Mouse (Mus musculus) embryonic facial prominence, embryonic 11.5 days (tissue): ENCODE measurements at regions not wholly inside any gene's neighbourhood (a gene's known extent, or its start where the extent isn't known, plus 50 kb on each side); places are given as distances from the start of the nearest gene placed in this dataset.

Experiments
- ATAC-seq: fragments of 200-750 bp; cut with Nextera tagmentation; replicated peaks from 2 replicates; pipeline ENCODE4 v1.8.0; 2017; ENCODE audit warnings: low read depth; ENCODE audit not compliant: insufficient number of reproducible peaks, low FRiP score, low TSS enrichment
- DNase-seq: peaks from one replicate; pipeline ENCODE4 v3.0.0-alpha.2; 2015; ENCODE audit warnings: low spot score
- H3K27ac ChIP-seq: fragments of 300-500 bp; sonication (generic); replicated peaks from 2 replicates; pipeline ENCODE4 v1.5.1; 2014; ENCODE audit warnings: mild to moderate bottlenecking, low read depth, low read length, control low read depth
- H3K27me3 ChIP-seq: fragments of 300-500 bp; sonication (generic); 2 replicates; pipeline ENCODE4 v1.6.1; 2014; ENCODE audit warnings: mild to moderate bottlenecking, low read length, moderate library complexity, mixed read lengths; ENCODE audit not compliant: control insufficient read depth, insufficient read depth
- H3K36me3 ChIP-seq: fragments of 300-500 bp; sonication (generic); replicated peaks from 2 replicates; pipeline ENCODE4 v1.6.1; 2014; ENCODE audit warnings: low read depth, mild to moderate bottlenecking, low read length, moderate library complexity, mixed read lengths; ENCODE audit not compliant: control insufficient read depth, insufficient read depth
- H3K4me1 ChIP-seq: fragments of 300-500 bp; sonication (generic); 2 replicates; pipeline ENCODE4 v1.6.1; 2014; ENCODE audit warnings: low read length, mixed read lengths; ENCODE audit not compliant: control insufficient read depth, insufficient read depth
- H3K4me2 ChIP-seq: fragments of 300-500 bp; sonication (generic); 2 replicates; pipeline ENCODE4 v1.6.1; 2014; ENCODE audit warnings: low read depth, mild to moderate bottlenecking, control low read depth, low read length, moderate library complexity
- H3K4me3 ChIP-seq: fragments of 300-500 bp; sonication (generic); 2 replicates; pipeline ENCODE4 v1.5.1; 2014; ENCODE audit warnings: low read depth, low read length, control low read depth
- H3K9ac ChIP-seq: fragments of 300-500 bp; sonication (generic); replicated peaks from 2 replicates; pipeline ENCODE4 v1.6.1; 2014; ENCODE audit warnings: mild to moderate bottlenecking, control low read depth, low read length
- H3K9me3 ChIP-seq: fragments of 300-500 bp; sonication (generic); replicated peaks from 2 replicates; pipeline ENCODE4 v1.6.1; 2016; ENCODE audit warnings: mild to moderate bottlenecking, low read length, inconsistent platforms, mixed read lengths; ENCODE audit not compliant: control insufficient read depth
- WGBS: fragments of 180-500 bp; shearing (Covaris S2); extraction: QIAGEN DNeasy Blood & Tissue Kit; methylation state at CpG from one replicate; pipeline ENCODE4 v1.1.7; 2014; 5-methylcytosine and 5-hydroxymethylcytosine counted together

GRCm38 (mm10) chr8:107719656-107720055 lies 131.4 kb upstream of the Psmd7 start:
- Histone ChIP-seq H3K4me3 (no peak overlapping the region), H3K36me3 (no peaks in the 10 kb centered on the region), H3K4me1 (no peaks in the 10 kb centered on the region), H3K9me3 (no peaks in the 10 kb centered on the region), H3K4me2 (no peak overlapping the region), H3K27ac (no peak overlapping the region), H3K9ac (no peak overlapping the region), H3K27me3 (no peaks in the 10 kb centered on the region)
- WGBS, result 62% methylated on average over 3 of the region's 3 CpGs
- ATAC-seq (no peak), DNase-seq (no peak)

DNA sequence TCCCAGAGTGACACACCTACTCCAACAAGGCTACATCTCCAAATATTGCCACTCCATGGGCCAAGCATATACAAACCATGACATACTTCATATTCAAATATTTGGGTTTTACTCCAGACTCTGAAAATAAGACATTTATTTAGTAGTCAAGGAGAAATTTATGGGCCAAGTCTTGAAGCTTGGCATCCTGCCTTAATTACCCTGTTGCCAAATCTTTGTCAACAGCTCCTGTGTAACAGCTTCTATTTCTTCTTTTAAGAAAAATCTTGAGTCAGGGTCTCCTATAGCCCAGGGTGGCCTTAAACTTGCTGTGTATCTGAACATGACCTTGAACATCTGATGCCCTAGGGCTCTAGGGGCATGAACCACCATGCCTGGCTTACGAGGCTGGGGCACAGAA lies 138.5 kb upstream of the Psmd7 start:
- H3K4me1 ChIP-seq, result no peaks in the 10 kb centered on the region
- no peak overlapping the region for H3K4me2 ChIP-seq
- H3K36me3 ChIP-seq, result no peaks in the 10 kb centered on the region
- 85% methylated on average over 1 of the region's 1 CpGs for WGBS
- no peak overlapping the region for H3K9ac ChIP-seq
- no peak overlapping the region for H3K27ac ChIP-seq
- ATAC-seq (no peak), DNase-seq (no peak)
- H3K9me3 ChIP-seq, result no peaks in the 10 kb centered on the region
- no peaks in the 10 kb centered on the region for H3K27me3 ChIP-seq
- no peak overlapping the region for H3K4me3 ChIP-seq

DNA sequence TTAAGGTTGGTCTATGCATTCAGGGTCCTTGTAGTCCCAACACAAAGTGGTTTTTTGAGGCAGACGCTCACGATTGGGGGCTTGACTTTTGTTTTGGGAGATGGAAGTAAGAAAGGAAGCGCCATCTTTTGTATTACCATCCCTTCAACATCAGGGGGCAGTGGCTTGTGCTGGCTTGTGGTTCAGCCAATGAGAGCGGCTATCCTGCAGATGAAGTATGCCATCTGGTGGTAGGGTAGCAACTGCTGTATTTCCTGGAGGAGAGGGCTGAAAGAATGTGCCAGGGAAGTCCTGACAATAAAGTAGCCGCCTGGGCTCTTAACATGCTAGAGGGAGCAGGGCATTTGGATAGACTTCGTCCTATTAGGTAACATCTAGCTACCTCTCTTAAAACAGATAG lies 139.0 kb upstream of the Psmd7 start:
- H3K4me2 ChIP-seq, result no peak overlapping the region

DNA sequence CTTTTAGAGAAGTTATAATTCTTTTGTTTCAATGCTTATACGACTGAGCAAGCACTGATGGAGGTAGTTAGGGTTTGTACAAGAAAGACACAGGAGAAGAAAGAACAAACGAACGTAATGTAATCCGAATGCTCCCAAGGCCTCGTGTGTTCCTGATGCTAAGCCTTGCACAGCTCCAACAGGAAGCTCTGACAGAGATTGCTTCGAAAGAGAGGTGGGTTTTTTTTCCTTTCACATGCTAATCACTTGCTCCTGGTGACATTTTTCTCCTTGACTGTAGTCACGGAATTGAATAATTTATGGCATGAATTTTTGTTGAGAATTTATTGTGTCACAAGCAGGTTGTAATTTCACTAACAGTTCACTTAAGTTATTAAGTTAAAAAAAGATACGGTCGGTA lies 150.8 kb upstream of the Psmd7 start:
- no peak overlapping the region for H3K27ac ChIP-seq
- H3K4me2 ChIP-seq, result no peak overlapping the region
- H3K9ac ChIP-seq, result no peak overlapping the region
- no peaks in the 10 kb centered on the region for H3K9me3 ChIP-seq
- no peaks in the 10 kb centered on the region for H3K36me3 ChIP-seq
- DNase-seq (no peak), ATAC-seq (no peak)
- H3K4me1 ChIP-seq, result no peaks in the 10 kb centered on the region
- 73% methylated on average over 9 of the region's 9 CpGs for WGBS
- no peak overlapping the region for H3K4me3 ChIP-seq
- no peaks in the 10 kb centered on the region for H3K27me3 ChIP-seq

More for the DNA sequence above, 139.0 kb upstream of the Psmd7 start:
- Histone ChIP-seq H3K9ac (no peak overlapping the region), H3K27me3 (no peaks in the 10 kb centered on the region), H3K27ac (no peak overlapping the region), H3K9me3 (no peaks in the 10 kb centered on the region), H3K36me3 (no peaks in the 10 kb centered on the region), H3K4me1 (no peaks in the 10 kb centered on the region), H3K4me3 (no peak overlapping the region)
- DNase-seq (no peak), ATAC-seq (no peak)
- WGBS, result 95% methylated on average over 6 of the region's 6 CpGs

DNA sequence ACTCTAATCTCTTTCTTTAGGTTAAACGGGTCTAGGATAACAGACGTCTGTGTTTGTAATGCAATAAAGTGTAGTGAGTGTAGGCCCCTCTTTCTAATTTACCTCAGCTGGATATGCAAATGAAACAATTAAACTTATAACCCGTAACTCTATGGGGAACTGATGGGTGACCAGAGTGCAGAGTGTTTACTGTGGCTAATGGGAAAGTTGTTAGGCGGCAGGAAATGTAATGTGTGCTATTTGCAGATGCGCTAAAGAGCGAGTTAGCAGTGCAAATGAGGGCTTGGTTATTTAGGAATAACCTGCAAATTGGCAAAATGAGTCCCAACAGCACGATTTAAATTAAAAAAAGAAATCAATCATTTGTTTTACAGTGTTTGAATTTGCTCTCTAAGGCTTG lies 168.8 kb upstream of the Psmd7 start:
- Histone ChIP-seq H3K27ac (no peak overlapping the region), H3K9ac (no peak overlapping the region), H3K4me3 (no peak overlapping the region), H3K4me1 (no peaks in the 10 kb centered on the region), H3K36me3 (no peaks in the 10 kb centered on the region), H3K4me2 (no peak overlapping the region), H3K27me3 (no peaks in the 10 kb centered on the region), H3K9me3 (no peaks in the 10 kb centered on the region)
- 75% methylated on average over 7 of the region's 7 CpGs for WGBS
- no peak for ATAC-seq
- DNase-seq, result no peak

DNA sequence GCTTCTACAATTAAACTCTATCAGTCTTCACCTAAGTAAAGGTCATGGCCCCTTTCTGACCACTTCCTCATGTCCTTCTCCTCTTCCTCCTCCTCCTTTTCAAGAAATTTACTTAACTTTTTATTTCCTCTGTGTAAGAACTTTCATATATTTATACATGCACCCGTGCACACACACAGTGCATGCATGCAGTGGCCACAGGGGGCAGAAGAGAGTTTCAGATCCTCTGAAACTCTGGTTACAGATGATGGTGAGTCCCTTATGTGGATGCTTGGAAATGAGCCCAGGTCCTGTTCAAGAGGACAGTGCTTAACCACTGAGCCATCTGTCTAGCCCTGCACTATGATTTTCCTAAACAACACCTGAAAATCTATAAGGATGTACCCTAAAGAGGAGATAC lies 170.4 kb upstream of the Psmd7 start:
- WGBS, result 66% methylated on average over 1 of the region's 1 CpGs
- H3K4me2 ChIP-seq, result no peak overlapping the region
- no peak overlapping the region for H3K9ac ChIP-seq
- no peak overlapping the region for H3K4me3 ChIP-seq
- H3K27me3 ChIP-seq, result no peaks in the 10 kb centered on the region
- DNase-seq, result peak; percentile 12
- H3K9me3 ChIP-seq, result no peaks in the 10 kb centered on the region
- no peaks in the 10 kb centered on the region for H3K36me3 ChIP-seq
- H3K27ac ChIP-seq, result no peak overlapping the region
- H3K4me1 ChIP-seq, result no peaks in the 10 kb centered on the region
- ATAC-seq, result no peak

DNA sequence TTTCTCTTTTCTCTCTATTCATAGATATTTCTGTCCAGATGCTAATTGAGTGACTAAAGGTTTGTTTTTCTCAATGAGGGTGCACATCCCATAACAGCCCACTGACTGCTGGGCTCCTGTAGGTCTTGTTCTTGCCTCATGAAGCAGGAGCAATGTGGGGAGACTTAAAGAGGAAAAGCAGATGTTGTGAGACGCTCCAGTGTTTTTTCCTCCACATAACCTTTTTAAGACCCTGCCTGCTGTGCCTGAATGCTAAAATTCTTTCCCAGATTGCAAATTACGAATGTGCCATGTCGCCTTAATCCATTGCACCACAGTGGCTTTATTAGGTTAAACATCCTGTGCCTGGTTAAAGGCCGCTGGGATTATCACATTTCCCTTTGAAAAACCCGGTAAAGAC lies 165.5 kb upstream of the Zfhx3 start:
- Histone ChIP-seq H3K4me3 (no peak overlapping the region), H3K9ac (no peak overlapping the region), H3K36me3 (no peaks in the 10 kb centered on the region), H3K4me1 (no peaks in the 10 kb centered on the region; the same call in 1 of the 2 replicates), H3K27me3 (no peaks in the 10 kb centered on the region), H3K4me2 (no peak overlapping the region), H3K27ac (no peak overlapping the region), H3K9me3 (no peaks in the 10 kb centered on the region)
- ATAC-seq, result no peak
- DNase-seq, result no peak
- WGBS, result 8% methylated on average over 5 of the region's 5 CpGs

GRCm38 (mm10) chr8:107785771-107786170 lies 156.7 kb upstream of the Zfhx3 start:
- 78% methylated on average over 5 of the region's 5 CpGs for WGBS
- H3K27me3 ChIP-seq, result no peaks in the 10 kb centered on the region
- H3K9me3 ChIP-seq, result no peaks in the 10 kb centered on the region
- H3K4me2 ChIP-seq, result no peak overlapping the region
- DNase-seq (no peak), ATAC-seq (no peak)
- H3K4me3 ChIP-seq, result no peak overlapping the region
- H3K4me1 ChIP-seq, result no peaks in the 10 kb centered on the region
- H3K27ac ChIP-seq, result no peak overlapping the region
- no peak overlapping the region for H3K9ac ChIP-seq
- H3K36me3 ChIP-seq, result no peaks in the 10 kb centered on the region
